Mouse (Mus musculus): ENCODE results near the gene Apobr. TPM values are rescaled to one million over a fixed set of nuclear protein-coding genes. Genes with fewer than 3 reads are reported as not detected.

Gene Apobr
- 0.97 and 1.8 TPM in 2 replicates for polyA plus RNA-seq (2014; fragmentation: Nextera tagmentation; extraction: Ambion mirVana)

DNA sequence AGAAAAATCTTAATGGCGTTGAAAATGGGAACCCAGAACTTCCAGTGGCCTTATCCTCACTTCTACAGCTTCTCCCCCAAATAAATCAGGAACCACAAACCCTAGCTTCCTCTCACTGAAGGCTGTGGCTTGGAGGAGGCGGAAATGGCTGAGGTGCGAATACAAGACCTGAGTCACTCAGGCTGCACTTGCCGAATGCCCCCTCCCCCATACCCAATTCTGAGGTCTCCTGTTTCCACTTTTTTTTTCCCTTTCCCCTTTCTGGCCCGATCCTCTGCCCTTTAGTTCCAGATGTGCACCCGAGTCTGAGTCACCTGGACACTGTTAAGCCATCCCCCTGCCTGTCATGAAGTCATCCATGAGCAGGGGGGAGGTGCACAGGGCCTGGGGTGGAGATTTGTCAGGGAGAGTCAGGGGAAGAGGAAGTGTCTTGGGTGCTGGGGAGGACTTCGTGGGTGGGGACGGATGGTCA is at the start of gene Apobr:
TSS of gene Apobr (plus strand) at position 437 of the 472 bp plus-strand sequence.
- no peaks in the 10 kb centered on the region for H3K9me3 ChIP-seq (ENCODE audit: control insufficient read depth, low read length)
- H3K9ac ChIP-seq (ENCODE audit: low read depth, low read length): no peak within 1 kb of the TSS
- H3K4me3 ChIP-seq (ENCODE audit: low read depth, low read length): peak within 1 kb of the TSS; percentile 57
- 73% methylated on average over 8 of the region's 8 CpGs for WGBS
- H3K36me3 ChIP-seq (ENCODE audit: control insufficient read depth, insufficient read depth, low read length): no peaks in the 10 kb centered on the region
- DNase-seq (ENCODE audit: low spot score) (no peak), ATAC-seq (ENCODE audit: low read depth) (no peak)
- peak within 1 kb of the TSS; percentile 76 for H3K4me2 ChIP-seq (ENCODE audit: low read depth, low read length)
- H3K4me1 ChIP-seq (ENCODE audit: control insufficient read depth, insufficient read depth, low read length): peaks cover 9% of the 10 kb centered on the region; the same call in 1 of the 2 replicates
- H3K27me3 ChIP-seq (replicated peaks; ENCODE audit: control insufficient read depth, insufficient read depth, low read length): no peaks in the 10 kb centered on the region
- peak within 1 kb of the TSS; percentile 90 for H3K27ac ChIP-seq (replicated peaks; ENCODE audit: low read depth, low read length)

DNA sequence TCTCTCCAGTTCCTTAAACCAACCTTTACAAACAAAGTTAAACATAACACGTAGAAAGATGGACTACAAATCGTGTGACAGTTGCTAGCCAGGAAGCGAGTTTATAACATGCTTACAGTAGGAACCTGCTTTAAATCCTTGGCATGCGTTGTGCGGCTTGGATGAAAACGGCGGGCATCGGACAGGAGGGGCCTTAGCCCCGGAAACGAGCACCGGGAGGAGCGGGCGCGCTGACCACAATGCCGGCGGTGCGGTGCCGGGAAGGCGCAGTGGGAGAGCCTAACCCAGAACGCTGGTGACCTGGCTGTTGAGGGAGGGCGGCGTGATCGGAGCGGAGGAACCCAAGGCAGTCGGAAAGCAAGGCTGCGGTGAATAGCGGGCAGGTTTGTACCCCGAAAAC is 49.0 kb upstream of the Apobr start:
- Histone ChIP-seq H3K9ac (ENCODE audit: low read depth, low read length) (peak overlapping the region; percentile 56), H3K4me2 (ENCODE audit: low read depth, low read length) (peak overlapping the region; percentile 83), H3K36me3 (ENCODE audit: control insufficient read depth, insufficient read depth, low read length) (no peaks in the 10 kb centered on the region), H3K4me1 (ENCODE audit: control insufficient read depth, insufficient read depth, low read length) (no peaks in the 10 kb centered on the region), H3K4me3 (ENCODE audit: low read depth, low read length) (peak overlapping the region; percentile 43), H3K27me3 (replicated peaks; ENCODE audit: control insufficient read depth, insufficient read depth, low read length) (peaks cover 18% of the 10 kb centered on the region), H3K9me3 (ENCODE audit: control insufficient read depth, low read length) (no peaks in the 10 kb centered on the region), H3K27ac (replicated peaks; ENCODE audit: low read depth, low read length) (no peak overlapping the region)
- DNase-seq (ENCODE audit: low spot score) (peak; percentile 6), ATAC-seq (ENCODE audit: low read depth) (no peak)
- 2% methylated on average over 28 of the region's 28 CpGs for WGBS

DNA sequence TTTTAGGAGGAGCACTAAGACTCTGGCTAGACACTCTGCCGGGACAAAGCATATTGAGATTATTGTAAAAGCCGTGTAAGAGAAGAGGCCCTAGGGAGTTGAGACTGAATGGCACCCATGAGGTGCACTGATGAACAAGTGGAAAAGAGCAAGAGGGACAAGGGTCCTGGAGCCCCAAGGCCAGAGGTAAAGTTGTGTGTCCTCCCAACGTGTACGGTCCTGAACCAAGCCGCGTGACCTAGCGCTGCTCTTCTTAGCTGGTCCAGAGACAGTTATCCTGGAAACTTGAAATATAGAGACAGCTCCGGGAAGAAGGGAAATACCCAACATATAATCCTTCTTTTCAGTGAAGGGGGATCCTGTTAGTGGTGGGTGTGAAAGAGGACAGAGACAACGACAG is 48.3 kb upstream of the Apobr start:
- Histone ChIP-seq H3K4me2 (ENCODE audit: low read depth, low read length) (peak overlapping the region; percentile 83), H3K27me3 (replicated peaks; ENCODE audit: control insufficient read depth, insufficient read depth, low read length) (peaks cover 18% of the 10 kb centered on the region), H3K9ac (ENCODE audit: low read depth, low read length) (peak overlapping the region; percentile 56), H3K4me1 (ENCODE audit: control insufficient read depth, insufficient read depth, low read length) (no peaks in the 10 kb centered on the region), H3K36me3 (ENCODE audit: control insufficient read depth, insufficient read depth, low read length) (no peaks in the 10 kb centered on the region), H3K4me3 (ENCODE audit: low read depth, low read length) (peak overlapping the region; percentile 43), H3K27ac (replicated peaks; ENCODE audit: low read depth, low read length) (no peak overlapping the region), H3K9me3 (ENCODE audit: control insufficient read depth, low read length) (no peaks in the 10 kb centered on the region)
- 63% methylated on average over 9 of the region's 9 CpGs for WGBS
- no peak for ATAC-seq (ENCODE audit: low read depth)
- DNase-seq (ENCODE audit: low spot score): peak; percentile 8

DNA sequence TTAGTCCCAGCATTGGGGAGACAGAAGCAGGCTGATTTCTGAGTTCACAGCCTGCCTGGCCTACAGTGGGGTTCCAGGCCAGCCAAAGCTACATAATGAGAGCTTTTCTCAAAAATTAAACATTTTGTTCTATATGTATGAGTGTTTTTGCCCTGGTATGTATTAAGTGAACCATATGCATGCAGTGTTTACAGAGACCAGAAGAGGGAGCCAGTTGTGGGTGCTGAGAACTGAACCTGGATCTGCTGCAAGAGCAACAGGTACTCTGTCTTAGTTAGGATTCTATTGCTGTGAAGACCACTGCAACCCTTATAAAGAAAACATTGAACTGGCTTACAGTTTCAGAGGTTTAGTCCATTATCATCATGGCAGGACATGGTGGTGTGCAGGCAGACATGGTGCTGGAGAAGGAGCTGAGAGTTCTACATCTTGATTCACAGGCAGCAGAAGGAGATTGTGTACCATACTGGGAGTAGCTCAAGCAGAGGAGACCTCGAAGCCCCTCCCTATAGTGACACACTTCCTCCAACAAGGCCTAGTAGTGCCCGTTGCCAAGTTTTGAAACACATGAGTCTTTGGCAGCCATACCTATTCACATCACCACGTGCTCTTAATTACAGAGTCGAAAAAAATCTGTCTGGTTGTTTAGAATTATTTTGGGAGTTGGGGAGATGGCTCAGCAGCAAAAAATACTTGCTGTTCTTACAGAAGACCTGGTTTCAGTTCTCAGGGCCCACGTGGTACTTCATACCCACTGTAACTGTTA is 46.7 kb upstream of the Apobr start:
- 52% methylated on average over 5 of the region's 5 CpGs for WGBS
- Histone ChIP-seq H3K9ac (ENCODE audit: low read depth, low read length) (no peak overlapping the region), H3K4me2 (ENCODE audit: low read depth, low read length) (no peak overlapping the region)

DNA sequence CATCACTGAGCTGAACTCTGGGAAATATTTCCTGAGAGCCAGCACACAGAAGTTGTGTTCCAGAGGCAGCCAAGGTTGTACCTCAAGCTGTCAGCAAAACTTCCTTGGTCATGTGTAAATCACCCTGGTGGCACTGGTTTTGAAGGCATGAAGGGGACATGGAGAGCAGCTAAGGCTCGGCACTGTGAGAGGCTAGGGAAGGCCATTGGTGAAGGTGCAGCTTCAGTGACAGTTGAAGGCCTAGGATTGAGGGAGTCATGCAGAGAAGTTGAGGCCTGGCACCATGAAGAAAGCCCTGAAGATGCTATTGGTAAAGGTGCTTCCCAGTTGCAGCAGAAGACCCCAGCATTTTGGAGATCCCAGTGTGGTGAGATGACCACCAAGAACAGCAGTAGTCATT is 43.1 kb upstream of the Apobr start:
- Histone ChIP-seq H3K27ac (replicated peaks; ENCODE audit: low read depth, low read length) (no peak overlapping the region), H3K4me2 (ENCODE audit: low read depth, low read length) (no peak overlapping the region), H3K9me3 (ENCODE audit: control insufficient read depth, low read length) (no peaks in the 10 kb centered on the region), H3K4me1 (ENCODE audit: control insufficient read depth, insufficient read depth, low read length) (no peaks in the 10 kb centered on the region), H3K9ac (ENCODE audit: low read depth, low read length) (no peak overlapping the region), H3K27me3 (replicated peaks; ENCODE audit: control insufficient read depth, insufficient read depth, low read length) (peaks cover 4% of the 10 kb centered on the region), H3K36me3 (ENCODE audit: control insufficient read depth, insufficient read depth, low read length) (peaks cover 30% of the 10 kb centered on the region), H3K4me3 (ENCODE audit: low read depth, low read length) (no peak overlapping the region)
- ATAC-seq (ENCODE audit: low read depth): no peak
- WGBS: 78% methylated on average over 1 of the region's 1 CpGs
- no peak for DNase-seq (ENCODE audit: low spot score)

More for the DNA sequence above, 46.7 kb upstream of the Apobr start:
- Histone ChIP-seq H3K27me3 (replicated peaks; ENCODE audit: control insufficient read depth, insufficient read depth, low read length) (peaks cover 18% of the 10 kb centered on the region), H3K36me3 (ENCODE audit: control insufficient read depth, insufficient read depth, low read length) (no peaks in the 10 kb centered on the region), H3K9me3 (ENCODE audit: control insufficient read depth, low read length) (no peaks in the 10 kb centered on the region), H3K4me3 (ENCODE audit: low read depth, low read length) (no peak overlapping the region), H3K4me1 (ENCODE audit: control insufficient read depth, insufficient read depth, low read length) (no peaks in the 10 kb centered on the region), H3K27ac (replicated peaks; ENCODE audit: low read depth, low read length) (no peak overlapping the region)
- no peak for ATAC-seq (ENCODE audit: low read depth)
- peak; percentile 60 for DNase-seq (ENCODE audit: low spot score)

DNA sequence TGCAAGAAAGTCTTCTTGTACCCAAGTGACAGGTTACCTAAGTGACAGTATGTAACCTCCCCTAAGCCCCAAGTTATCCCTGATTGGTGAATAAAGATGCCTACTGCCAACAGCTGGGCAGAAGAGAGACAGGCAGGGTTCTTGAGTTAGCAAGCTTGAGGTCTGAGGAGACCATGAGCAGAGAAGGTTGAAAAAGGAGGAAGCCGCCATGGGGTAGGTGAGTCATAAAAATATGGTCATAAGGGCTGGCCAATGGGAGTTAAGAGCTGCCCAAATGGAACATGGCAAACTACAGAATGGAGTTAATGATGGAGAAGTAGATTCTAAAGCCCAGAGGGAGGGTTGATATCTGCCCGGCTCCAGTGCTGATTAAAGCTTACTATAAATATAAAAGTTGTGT is 39.1 kb upstream of the Apobr start:
- no peak overlapping the region for H3K27ac ChIP-seq (replicated peaks; ENCODE audit: low read depth, low read length)
- no peak overlapping the region for H3K9ac ChIP-seq (ENCODE audit: low read depth, low read length)
- peaks cover 69% of the 10 kb centered on the region for H3K36me3 ChIP-seq (ENCODE audit: control insufficient read depth, insufficient read depth, low read length)
- H3K27me3 ChIP-seq (replicated peaks; ENCODE audit: control insufficient read depth, insufficient read depth, low read length): no peaks in the 10 kb centered on the region
- 89% methylated on average over 2 of the region's 2 CpGs for WGBS
- H3K4me3 ChIP-seq (ENCODE audit: low read depth, low read length): no peak overlapping the region
- H3K4me2 ChIP-seq (ENCODE audit: low read depth, low read length): no peak overlapping the region
- H3K9me3 ChIP-seq (ENCODE audit: control insufficient read depth, low read length): no peaks in the 10 kb centered on the region
- DNase-seq (ENCODE audit: low spot score): no peak
- no peaks in the 10 kb centered on the region for H3K4me1 ChIP-seq (ENCODE audit: control insufficient read depth, insufficient read depth, low read length)
- no peak for ATAC-seq (ENCODE audit: low read depth)

DNA sequence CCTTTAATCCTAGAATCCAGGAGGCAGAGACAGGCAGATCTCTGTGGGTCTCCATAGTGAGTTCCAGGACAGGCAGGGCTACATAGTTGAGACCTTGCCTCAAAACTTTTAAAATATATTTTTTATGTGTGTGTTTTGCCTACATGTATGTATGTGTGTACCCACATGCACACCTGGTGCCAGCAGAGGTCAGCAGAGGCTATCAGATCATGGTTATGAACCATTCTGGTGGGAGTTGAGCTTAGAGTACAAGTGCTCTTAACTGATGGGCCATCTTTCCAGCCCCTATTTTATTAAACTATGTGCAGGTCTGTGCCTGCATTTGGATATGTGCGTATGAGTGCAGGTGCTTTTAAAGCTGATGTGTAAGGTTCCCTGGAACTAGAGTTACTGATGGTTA is 29.9 kb upstream of the Apobr start:
- Histone ChIP-seq H3K36me3 (ENCODE audit: control insufficient read depth, insufficient read depth, low read length) (peaks cover 98% of the 10 kb centered on the region), H3K9ac (ENCODE audit: low read depth, low read length) (no peak overlapping the region), H3K4me1 (ENCODE audit: control insufficient read depth, insufficient read depth, low read length) (no peaks in the 10 kb centered on the region), H3K27ac (replicated peaks; ENCODE audit: low read depth, low read length) (no peak overlapping the region), H3K4me3 (ENCODE audit: low read depth, low read length) (no peak overlapping the region), H3K4me2 (ENCODE audit: low read depth, low read length) (no peak overlapping the region), H3K9me3 (ENCODE audit: control insufficient read depth, low read length) (no peaks in the 10 kb centered on the region), H3K27me3 (replicated peaks; ENCODE audit: control insufficient read depth, insufficient read depth, low read length) (no peaks in the 10 kb centered on the region)
- DNase-seq (ENCODE audit: low spot score): no peak
- no peak for ATAC-seq (ENCODE audit: low read depth)
- WGBS: 95% methylated on average over 1 of the region's 1 CpGs

DNA sequence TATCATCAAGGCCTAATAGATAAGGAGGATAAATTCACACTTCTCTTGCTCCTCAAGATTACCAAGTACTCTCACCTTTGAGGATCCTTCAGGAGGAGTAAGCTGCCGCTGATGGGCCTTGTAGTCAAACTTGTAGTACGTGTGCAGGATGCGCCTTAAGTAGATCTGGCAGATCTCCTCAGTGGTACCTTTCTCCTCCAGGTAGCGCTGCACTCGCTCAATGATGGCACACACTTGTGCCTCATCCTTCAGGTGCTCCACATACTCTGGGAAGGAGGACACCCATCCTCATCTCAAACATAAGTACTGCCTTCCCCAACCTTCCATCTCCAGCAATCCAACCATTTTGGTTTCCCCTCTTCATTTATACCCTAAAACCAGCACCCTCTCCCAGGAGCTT is 28.1 kb upstream of the Apobr start:
- Histone ChIP-seq H3K4me3 (ENCODE audit: low read depth, low read length) (no peak overlapping the region), H3K4me1 (ENCODE audit: control insufficient read depth, insufficient read depth, low read length) (no peaks in the 10 kb centered on the region), H3K4me2 (ENCODE audit: low read depth, low read length) (no peak overlapping the region), H3K9ac (ENCODE audit: low read depth, low read length) (no peak overlapping the region), H3K27ac (replicated peaks; ENCODE audit: low read depth, low read length) (no peak overlapping the region), H3K36me3 (ENCODE audit: control insufficient read depth, insufficient read depth, low read length) (peaks cover 98% of the 10 kb centered on the region), H3K9me3 (ENCODE audit: control insufficient read depth, low read length) (no peaks in the 10 kb centered on the region), H3K27me3 (replicated peaks; ENCODE audit: control insufficient read depth, insufficient read depth, low read length) (no peaks in the 10 kb centered on the region)
- 100% methylated on average over 5 of the region's 5 CpGs for WGBS
- no peak for DNase-seq (ENCODE audit: low spot score)
- ATAC-seq (ENCODE audit: low read depth): no peak

DNA sequence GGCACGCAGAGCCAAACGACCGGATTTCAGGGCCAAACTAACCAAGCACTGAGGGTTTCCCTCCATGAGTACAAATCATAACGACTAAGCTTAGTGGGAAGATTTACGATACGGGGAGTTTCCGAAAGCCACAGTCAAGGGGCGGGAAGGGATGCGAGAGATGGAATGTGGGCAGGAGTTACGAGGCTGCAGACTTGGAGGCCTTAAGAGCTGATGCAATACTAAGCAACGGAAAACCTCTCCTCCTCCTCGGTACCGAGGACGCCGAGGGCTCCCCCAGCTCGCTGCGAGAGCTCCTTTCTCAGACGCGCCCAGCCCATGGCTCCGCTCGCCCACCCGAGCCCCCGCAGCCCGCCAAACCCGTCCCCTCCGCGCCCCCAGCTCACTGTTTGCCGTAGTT is 19.0 kb upstream of the Apobr start:
- Histone ChIP-seq H3K9ac (ENCODE audit: low read depth, low read length) (peak overlapping the region; percentile 84), H3K4me1 (ENCODE audit: control insufficient read depth, insufficient read depth, low read length) (peaks cover 6% of the 10 kb centered on the region; the same call in 1 of the 2 replicates), H3K9me3 (ENCODE audit: control insufficient read depth, low read length) (no peaks in the 10 kb centered on the region), H3K4me2 (ENCODE audit: low read depth, low read length) (peak overlapping the region; percentile 69), H3K27ac (replicated peaks; ENCODE audit: low read depth, low read length) (peak overlapping the region; percentile 84), H3K36me3 (ENCODE audit: control insufficient read depth, insufficient read depth, low read length) (peaks cover 42% of the 10 kb centered on the region), H3K4me3 (ENCODE audit: low read depth, low read length) (peak overlapping the region; percentile 94), H3K27me3 (replicated peaks; ENCODE audit: control insufficient read depth, insufficient read depth, low read length) (no peaks in the 10 kb centered on the region)
- WGBS: 0% methylated on average over 14 of the region's 28 CpGs
- ATAC-seq (ENCODE audit: low read depth): 0 out of 2 replicates have a peak, but pooled peaks have one; percentile 28
- peak; percentile 41 for DNase-seq (ENCODE audit: low spot score)
